Comparison of ENCODE assay signal across 25 mouse cellular contexts in the genomic region with DNA sequence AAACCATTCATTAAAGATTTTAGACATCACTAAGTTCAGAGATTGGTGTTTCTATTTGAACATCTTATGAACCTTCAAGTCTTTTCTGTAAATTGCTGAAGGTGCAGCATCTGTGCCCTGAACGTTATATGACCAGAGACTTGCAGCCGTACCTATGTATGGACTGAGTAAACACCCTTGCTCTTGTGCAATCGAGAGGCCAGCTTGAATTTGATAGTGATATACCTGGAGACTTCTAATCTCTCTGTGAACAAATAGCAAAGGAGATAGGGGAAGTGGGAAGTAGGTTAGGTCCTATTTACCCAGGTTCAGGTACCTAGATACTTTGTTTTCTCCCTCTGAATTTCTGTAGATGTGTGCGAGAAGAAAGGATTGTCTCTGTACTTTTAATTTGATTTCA.
"Had no signal": no experiment of that assay in that cellular context is flagged by ENCODE, and none has a peak within 500 bp of the region (broad histone marks: within the 10 kb centered on the region; RNA-seq: fewer than 3 reads in every experiment).

No protein-coding gene starts in this region.

- H3K27ac ChIP-seq: gastrocnemius, adult 2 months; heart, embryonic 10.5 days; hindbrain, embryonic 10.5 days; hindbrain, embryonic 12.5 days; hindbrain, embryonic 14.5 days; kidney, embryonic 15.5 days; kidney, postnatal 0 days; limb, embryonic 13.5 days; limb, embryonic 15.5 days; liver, embryonic 12.5 days had no signal

- H3K27me3 ChIP-seq: heart, embryonic 12.5 days; hindbrain, embryonic 12.5 days; kidney, embryonic 15.5 days; limb, embryonic 13.5 days; limb, embryonic 15.5 days; liver, embryonic 12.5 days had no signal

- H3K9me3 ChIP-seq: heart, embryonic 10.5 days; heart, embryonic 12.5 days; hindbrain, embryonic 10.5 days; hindbrain, embryonic 12.5 days; kidney, embryonic 15.5 days; limb, embryonic 13.5 days; limb, embryonic 15.5 days; liver, embryonic 12.5 days had no signal

- H3K9ac ChIP-seq: heart, embryonic 12.5 days; hindbrain, embryonic 12.5 days; hindbrain, embryonic 14.5 days; kidney, embryonic 15.5 days; limb, embryonic 13.5 days; limb, embryonic 15.5 days; liver, embryonic 12.5 days had no signal

- H3K4me2 ChIP-seq: heart, embryonic 12.5 days; hindbrain, embryonic 12.5 days; hindbrain, embryonic 14.5 days; kidney, embryonic 15.5 days; limb, embryonic 13.5 days; limb, embryonic 15.5 days; liver, embryonic 12.5 days had no signal

- DNase-seq: gastrocnemius, adult 2 months; gastrocnemius, postnatal 10 days; gastrocnemius, postnatal 25 days; heart, adult 18-20 months; heart, postnatal 10 days; heart, postnatal 4 days; kidney, adult 11 months; kidney, adult 8-10 months; kidney, postnatal 14 days; kidney, postnatal 36 days; layer of hippocampus, adult 9-11 months; layer of hippocampus, postnatal 36 days; left cerebral cortex, postnatal 4 days had no signal

- ATAC-seq: hindbrain, embryonic 16.5 days; inflammation-experienced regulatory T-cells, adult 6 months; liver, embryonic 12.5 days had no signal

- H3K4me1 ChIP-seq: heart, embryonic 10.5 days; heart, embryonic 12.5 days; hindbrain, embryonic 10.5 days; hindbrain, embryonic 12.5 days; kidney, embryonic 15.5 days; limb, embryonic 13.5 days; limb, embryonic 15.5 days; liver, embryonic 12.5 days had no signal

- H3K4me3 ChIP-seq: gastrocnemius, adult 2 months; heart, embryonic 10.5 days; heart, embryonic 12.5 days; hindbrain, embryonic 10.5 days; hindbrain, embryonic 12.5 days; kidney, embryonic 15.5 days; limb, embryonic 13.5 days; limb, embryonic 15.5 days; liver, embryonic 12.5 days had no signal

- H3K36me3 ChIP-seq: heart, embryonic 10.5 days; heart, embryonic 12.5 days; hindbrain, embryonic 10.5 days; hindbrain, embryonic 12.5 days; kidney, embryonic 15.5 days; limb, embryonic 13.5 days; limb, embryonic 15.5 days; liver, embryonic 12.5 days had no signal
